Mouse (Mus musculus): ENCODE data around the gene Stk38l. TPM values are rescaled to one million over a fixed set of nuclear protein-coding genes. Genes with fewer than 3 reads are reported as not detected.
"Not testable (repeated sequence)": the region's sequence is repeated elsewhere in the genome, so short reads cannot be mapped to it uniquely, and the experiment has no call there.

The Stk38l gene
- polyA plus RNA-seq, 1 experiment from 2014 or later: 14.1 TPM

GRCm38 (mm10) chr6:146770005-146770745, 45.4 kb downstream of the Stk38l start:
- no peak for DNase-seq (ENCODE audit: low spot score)

- DNase-seq (ENCODE audit: low spot score): no peak
Measured at GRCm38 (mm10) chr6:146770808-146771207, 46.0 kb downstream of the Stk38l start.

- DNase-seq (ENCODE audit: low spot score): not testable (repeated sequence)
Measured at GRCm38 (mm10) chr6:146775864-146776263, 51.1 kb downstream of the Stk38l start.

GRCm38 (mm10) chr6:146776610-146777389, 52.0 kb downstream of the Stk38l start:
- peak; percentile 12 for DNase-seq (ENCODE audit: low spot score)

GRCm38 (mm10) chr6:146778055-146778454, 53.3 kb downstream of the Stk38l start:
- DNase-seq (ENCODE audit: low spot score): no peak

GRCm38 (mm10) chr6:146781566-146781965, 56.8 kb downstream of the Stk38l start:
- DNase-seq (ENCODE audit: low spot score): no peak

GRCm38 (mm10) chr6:146793527-146793926, 68.7 kb downstream of the Stk38l start:
- no peak for DNase-seq (ENCODE audit: low spot score)

GRCm38 (mm10) chr6:146795166-146795923, 70.5 kb downstream of the Stk38l start:
- no peak for DNase-seq (ENCODE audit: low spot score)

GRCm38 (mm10) chr6:146795924-146796545, 71.2 kb downstream of the Stk38l start, which contains the start of gene Arntl2:
Gene Arntl2, plus strand, starts transcription at chr6:146796055.
- peak; percentile 28 for DNase-seq (ENCODE audit: low spot score)

GRCm38 (mm10) chr6:146797446-146797845, 72.7 kb downstream of the Stk38l start:
- no peak for DNase-seq (ENCODE audit: low spot score)

GRCm38 (mm10) chr6:146809991-146810390, 85.2 kb downstream of the Stk38l start:
- DNase-seq (ENCODE audit: low spot score): no peak

- no peak for DNase-seq (ENCODE audit: low spot score)
Measured at GRCm38 (mm10) chr6:146813007-146813406, 88.2 kb downstream of the Stk38l start.

- no peak for DNase-seq (ENCODE audit: low spot score)
Measured at GRCm38 (mm10) chr6:146820177-146820965, 95.6 kb downstream of the Stk38l start.

GRCm38 (mm10) chr6:146821958-146822357, 97.2 kb downstream of the Stk38l start:
- DNase-seq (ENCODE audit: low spot score): no peak

GRCm38 (mm10) chr6:146824727-146825486, 100.1 kb downstream of the Stk38l start:
- DNase-seq (ENCODE audit: low spot score): peak; percentile 47

- no peak for DNase-seq (ENCODE audit: low spot score)
Measured at GRCm38 (mm10) chr6:146825487-146825773, 100.6 kb downstream of the Stk38l start.

All from thymus, postnatal 0 days (tissue).